Mouse (Mus musculus): ENCODE measurements around the gene Psme2.

The Psme2 gene

DNA sequence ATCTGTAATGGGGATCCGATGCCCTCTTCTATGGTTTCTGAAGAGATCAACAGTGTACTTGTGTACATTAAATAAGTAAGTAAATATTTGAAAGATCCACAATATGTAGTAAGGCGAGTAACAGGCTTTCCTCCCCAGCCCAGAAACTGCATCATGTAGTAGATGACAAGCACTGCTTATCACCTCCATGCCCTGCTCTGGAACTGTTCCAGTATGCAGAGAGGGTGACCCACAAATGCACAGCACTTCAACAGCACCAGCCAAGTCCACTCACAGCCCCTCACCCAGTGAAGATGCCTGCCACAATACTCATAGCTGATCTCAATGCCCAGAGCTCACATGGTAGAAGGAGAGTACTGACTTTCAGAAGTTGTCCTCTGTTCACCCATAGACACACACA is 20.3 kb downstream of the Psme2 start:
- CTCF ChIA-PET = no interaction called here

DNA sequence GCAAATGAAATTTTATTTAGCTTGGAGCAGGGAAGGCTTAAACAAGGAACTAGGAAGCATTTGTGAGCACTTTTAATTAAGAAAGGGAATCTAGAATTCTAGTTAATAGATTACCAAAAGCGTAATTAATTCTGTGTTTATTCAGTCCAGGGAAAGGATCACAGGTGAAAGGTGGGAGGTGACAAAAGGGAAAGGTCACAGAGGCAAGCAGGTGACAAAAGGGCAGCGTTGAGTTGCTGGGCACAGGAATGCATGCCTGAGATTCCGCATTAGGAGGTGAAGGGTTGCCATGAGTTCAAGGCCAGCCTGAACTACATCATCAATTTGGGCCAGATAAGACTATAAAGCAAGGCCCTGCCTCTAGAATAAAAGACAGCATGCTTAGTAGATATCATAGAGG is 23.4 kb downstream of the Psme2 start:
- CTCF ChIA-PET = no interaction called here

DNA sequence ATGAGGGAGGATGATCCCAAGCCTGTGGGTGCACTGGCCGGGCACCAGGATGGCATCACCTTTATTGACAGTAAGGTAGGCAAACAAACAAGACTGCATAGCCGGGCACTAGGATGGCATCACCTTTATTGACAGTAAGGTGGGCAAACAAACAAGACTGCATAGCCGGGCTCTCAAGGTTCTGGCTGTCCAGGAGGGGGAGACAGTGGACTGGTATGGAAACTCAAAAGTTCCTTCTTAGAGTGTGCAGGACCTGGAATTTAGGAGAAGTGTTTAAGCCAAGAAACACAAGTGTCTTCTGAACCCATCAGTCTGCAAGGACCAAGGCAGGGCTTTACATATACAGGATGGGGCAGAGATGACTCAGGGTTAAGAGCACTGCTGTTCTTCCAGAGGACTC is 25.2 kb downstream of the Psme2 start:
- CTCF ChIA-PET = no interaction called here

DNA sequence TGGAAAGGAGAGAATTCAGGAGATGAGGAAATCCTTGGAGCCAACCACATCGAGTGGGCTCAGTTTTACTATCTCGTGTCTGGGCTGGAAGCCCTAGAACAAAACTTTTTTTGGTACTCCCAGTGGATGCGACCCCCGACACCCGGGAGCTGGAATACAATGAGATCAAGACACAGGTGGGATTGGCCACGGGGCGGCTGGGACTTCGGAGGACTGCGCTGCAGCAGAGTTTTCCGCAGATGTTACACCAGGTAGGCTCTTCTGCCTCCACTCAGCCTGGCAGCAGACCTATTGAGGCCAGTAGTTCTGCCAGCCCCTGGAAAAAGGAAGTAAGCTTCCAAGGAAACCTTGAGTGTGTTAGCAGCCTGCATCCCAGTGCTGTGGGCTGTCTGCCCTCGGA is 27.7 kb downstream of the Psme2 start:
- CTCF ChIA-PET = no interaction called here

DNA sequence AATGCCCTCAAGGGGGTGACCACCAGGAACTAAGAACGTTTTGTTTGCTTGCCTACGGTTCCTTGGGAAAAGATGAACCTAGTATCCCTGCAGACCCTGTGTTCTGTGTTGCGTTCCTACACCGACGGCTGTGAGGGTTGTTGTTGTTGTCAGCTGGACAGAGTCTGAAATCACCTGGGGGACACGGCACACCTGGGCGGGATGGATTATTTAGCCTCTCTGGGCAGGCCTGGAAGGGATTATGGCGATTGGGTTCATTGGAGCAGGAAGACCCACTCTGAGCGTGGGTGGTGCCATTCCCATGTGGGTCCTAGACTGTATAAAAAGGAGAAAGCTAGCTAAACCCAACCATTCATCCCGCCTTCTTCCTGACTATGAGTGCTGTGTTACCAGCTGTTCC is 29.1 kb downstream of the Psme2 start:
- CTCF ChIA-PET = interaction anchor here (0.5 kb wide), 1 partner anchor 10 kb away, joined by 18 read pairs; no protein-coding TSS in a partner anchor

DNA sequence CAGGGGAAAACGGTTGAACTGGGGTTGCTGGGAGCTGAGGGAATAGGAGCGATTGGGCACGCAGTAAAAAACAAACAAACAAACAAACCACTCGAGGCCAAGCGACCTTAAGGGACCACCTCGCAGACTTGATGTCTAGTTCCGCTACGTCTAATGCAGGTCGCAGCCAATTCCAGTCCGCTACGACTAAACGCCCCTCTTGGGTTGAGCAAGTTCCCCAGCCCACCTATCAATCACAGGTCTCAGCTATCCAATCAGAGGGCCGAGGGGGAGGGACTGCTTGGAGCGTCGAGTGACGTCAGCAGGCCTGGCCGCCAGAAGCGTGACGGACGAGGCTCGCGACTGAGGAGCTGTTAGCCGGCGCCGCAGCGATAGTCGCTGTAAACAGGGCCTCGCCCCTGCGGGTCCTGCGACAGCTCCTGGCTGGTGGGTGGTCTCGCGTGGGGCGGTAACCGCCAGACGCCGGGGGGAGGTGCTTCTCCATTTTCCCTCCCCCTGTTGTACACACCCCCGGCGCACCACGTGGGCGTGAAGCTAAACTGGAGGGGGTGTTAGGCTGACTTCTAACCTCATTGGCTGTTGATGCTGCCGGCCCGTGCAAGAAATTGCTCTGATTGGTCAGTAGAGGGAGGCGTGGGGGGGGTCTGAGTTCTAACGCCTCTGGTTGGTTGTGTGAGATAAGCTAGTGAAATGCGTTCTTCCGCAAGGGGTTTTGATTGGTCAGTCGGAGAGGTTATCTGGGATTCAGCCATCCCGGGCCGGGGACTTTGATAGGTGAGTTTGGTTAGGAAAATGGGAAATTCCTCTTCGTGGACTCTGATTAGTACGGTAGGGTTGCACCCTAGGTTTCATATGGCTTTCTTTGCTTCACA is 30.5 kb downstream of the Psme2 start, which contains the start of gene A730061H03Rik:
TSS of gene A730061H03Rik (minus strand) at position 205 of the 872 bp plus-strand sequence.
- CTCF ChIA-PET = interaction anchor here (0.7 kb wide), 1 partner anchor 25 kb away, joined by 3 read pairs; the partner anchor contains the start of gene Emc9

DNA sequence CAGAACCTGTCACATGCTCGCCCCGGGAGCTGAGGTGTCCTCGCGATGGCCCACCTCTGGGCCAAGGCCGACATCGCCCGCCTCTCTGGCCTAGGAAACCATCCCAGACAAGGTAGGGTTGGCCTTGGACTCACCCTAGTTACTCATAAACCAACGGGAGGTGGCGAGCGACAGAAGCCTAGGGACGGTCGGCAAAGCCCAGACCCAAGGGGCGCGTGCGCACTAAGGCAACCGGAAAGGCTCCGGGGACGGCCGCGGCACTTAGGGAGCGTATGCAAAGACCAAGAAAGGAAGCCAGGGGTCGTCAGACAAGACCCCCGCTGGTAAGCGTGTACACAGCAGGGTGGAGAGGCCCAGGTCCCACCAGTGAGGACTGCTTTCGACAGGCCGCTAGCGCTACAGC is 31.1 kb downstream of the Psme2 start, which contains the start of gene Dcaf11:
TSS of gene Dcaf11 (plus strand) at position 208 of the 403 bp plus-strand sequence.
- CTCF ChIA-PET = no interaction called here

DNA sequence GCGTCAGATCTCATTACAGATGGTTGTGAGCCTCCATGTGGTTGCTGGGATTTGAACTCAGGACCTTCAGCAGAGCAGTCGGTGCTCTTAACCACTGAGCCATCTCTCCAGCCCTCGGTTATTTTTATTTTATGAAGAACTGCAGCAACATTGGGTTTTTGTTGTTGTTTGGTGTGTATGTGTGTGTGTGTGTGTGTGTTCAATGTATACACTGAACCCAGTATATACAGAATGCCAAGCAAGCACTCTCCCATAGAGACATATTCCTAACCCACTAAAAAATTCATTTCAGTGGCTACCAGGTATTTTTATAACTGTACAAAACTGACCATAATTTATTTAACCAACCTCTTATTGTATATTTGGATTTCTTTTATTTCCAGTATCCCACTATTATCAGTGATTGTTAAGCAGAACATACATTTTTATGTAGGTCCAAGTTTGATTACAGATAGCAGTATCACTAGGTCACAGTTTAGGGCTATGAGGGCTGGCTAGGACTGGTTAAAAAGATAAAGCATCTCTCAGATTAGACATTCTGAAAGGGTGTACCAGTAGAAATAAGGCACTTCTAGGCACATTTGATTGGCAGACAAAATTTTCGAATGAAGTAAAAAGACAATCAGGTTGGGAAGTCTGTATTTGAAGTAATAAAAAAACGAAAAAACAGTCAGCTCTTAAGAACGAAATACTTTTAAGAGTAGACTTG is 32.0 kb downstream of the Psme2 start:
- CTCF ChIA-PET = interaction anchor here (0.7 kb wide), 1 partner anchor 189 kb away, joined by 4 read pairs; no protein-coding TSS in a partner anchor

DNA sequence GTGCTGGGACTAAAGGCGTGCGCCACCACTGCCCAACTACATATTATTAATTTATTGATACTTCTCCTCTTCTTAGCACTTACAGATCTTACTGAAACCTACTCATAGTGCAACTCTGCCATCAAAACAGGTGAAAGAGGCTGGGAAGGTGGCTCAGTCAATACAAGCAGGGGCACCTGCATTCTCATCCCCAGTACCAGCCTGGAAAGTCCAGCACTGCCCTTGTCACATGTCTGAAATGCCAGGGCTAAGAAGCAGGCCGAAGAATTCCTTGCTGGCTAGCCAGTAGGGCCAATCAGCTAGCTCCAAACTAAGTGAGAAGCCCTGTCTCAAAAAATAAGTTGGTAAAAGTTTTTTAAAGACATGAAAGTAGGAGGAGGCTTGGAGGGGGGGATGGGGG is 33.3 kb downstream of the Psme2 start:
- CTCF ChIA-PET = interaction anchor here (0.7 to 0.9 kb wide), 4 partner anchors 22 to 62 kb away, joined by 3 to 4 read pairs (median 3); no protein-coding TSS in a partner anchor

DNA sequence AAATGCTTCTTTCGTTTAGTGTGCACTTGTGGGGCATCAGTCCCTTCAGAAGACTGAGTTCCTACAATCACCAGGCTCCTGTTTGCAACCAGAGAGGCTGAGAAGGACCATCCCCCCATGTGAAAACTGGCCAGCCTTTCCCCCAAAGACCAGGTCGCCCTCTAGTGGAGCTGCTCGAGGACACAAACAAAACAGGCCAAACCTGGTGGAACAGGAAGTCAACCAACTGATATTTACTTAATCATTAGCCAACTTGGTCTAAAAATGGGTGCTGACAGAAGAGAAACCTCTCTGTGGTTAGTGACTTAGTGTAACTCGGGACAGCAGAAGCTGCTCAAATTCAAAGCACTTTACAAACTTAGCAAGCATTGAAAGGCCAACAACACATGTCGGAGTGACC is 33.9 kb downstream of the Psme2 start:
- CTCF ChIA-PET = interaction anchor here (0.6 to 1.3 kb wide), 5 partner anchors 16 to 76 kb away, joined by 3 to 5 read pairs (median 4); no protein-coding TSS in a partner anchor

DNA sequence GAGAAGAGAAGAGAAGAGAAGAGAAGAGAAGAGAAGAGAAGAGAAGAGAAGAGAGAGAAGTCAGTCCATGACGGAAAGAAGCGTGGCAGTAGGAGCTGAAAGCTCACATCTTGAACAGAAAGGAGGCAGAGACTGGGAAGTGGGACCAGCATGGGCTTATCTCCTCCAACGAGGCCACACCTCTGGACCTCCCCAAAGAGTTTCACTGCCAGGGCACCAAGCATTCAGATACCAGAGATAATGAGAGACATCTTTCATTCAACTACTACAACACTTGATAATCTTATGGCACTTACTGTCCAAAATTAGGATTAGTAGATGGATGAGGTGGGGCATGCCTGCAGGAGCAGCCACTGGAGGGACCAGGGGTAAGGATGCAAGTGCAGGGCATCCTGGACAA is 35.1 kb downstream of the Psme2 start:
- CTCF ChIA-PET = interaction anchor here (0.5 to 1.3 kb wide), 5 partner anchors 14 to 396 kb away, joined by 3 to 7 read pairs (median 5); no protein-coding TSS in a partner anchor

DNA sequence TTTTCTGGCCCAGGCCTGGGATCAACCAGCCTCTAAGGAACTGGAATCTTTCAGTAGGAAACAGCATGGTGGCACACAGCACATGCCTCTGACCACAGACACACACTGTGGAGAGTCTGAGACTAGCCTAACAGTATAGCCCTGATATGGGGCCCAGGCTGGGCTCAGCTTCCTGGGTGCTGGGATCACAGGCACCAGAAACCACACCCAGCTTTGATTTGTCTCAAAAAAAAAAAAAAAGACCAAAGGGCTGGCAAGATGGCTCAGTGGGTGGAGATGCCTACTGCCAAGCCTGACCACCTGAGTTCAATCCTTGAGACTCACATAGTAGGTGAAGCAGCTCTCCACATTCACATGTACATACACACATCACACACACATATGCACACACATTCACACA is 36.3 kb downstream of the Psme2 start:
- CTCF ChIA-PET = interaction anchor here (0.6 kb wide), 1 partner anchor 33 kb away, joined by 6 read pairs; no protein-coding TSS in a partner anchor

DNA sequence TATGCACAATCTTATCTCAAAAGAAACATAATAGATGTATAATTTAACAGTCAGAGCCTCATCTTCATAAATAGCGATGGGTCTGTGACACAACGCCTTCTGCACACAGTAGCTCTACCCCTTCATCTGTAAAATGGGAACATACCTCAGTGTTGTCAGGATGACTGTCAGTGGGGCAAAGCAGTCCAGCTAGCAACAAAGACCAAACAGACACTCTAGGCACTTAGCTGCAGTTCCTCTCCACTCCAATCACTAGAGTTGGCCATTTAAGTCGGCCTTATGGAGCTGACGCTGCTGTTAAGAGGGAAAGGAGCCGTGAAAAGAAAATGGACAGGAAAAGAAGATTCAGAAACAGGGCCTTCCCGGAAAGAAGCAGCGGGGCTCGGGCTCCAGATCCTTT is 39.1 kb downstream of the Psme2 start:
- CTCF ChIA-PET = no interaction called here

DNA sequence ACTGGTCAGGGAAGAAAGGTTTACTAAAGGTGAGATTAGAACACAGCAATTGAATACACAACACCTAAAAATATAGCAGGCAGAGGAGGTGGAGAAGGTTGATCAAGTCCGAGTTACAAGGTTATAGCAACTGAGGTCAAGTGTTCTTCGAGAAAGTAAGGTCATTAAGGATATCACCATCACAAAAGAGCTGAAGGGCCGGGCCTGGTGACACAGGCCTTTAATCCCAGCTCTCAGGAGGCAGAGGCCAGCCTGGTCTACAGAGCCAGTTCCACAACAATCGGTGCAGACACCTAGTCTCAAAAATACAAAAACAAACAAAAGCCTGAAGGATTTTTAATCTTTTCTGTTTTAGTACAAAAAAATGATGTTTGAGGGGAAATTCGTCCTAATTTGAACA is 39.6 kb downstream of the Psme2 start:
- CTCF ChIA-PET = no interaction called here

DNA sequence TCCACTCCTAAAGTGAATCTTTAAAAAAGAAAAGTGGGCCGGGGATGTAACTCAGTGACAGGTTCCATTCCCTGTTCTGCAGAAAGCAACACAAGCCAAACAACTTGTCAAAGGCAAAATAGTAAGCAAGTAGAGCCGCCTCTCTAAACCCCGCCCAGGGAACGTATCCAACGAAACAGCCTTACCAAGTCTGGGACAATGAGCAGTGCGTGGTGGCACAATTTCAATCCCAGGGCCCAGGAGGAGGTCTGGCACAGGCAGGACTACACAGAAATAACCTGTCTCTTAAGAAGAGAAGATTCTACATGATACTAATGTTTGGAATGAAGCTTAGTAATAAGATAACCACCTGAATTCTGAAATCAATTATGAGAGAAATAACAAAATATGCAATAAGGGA is 40.7 kb downstream of the Psme2 start:
- CTCF ChIA-PET = no interaction called here

DNA sequence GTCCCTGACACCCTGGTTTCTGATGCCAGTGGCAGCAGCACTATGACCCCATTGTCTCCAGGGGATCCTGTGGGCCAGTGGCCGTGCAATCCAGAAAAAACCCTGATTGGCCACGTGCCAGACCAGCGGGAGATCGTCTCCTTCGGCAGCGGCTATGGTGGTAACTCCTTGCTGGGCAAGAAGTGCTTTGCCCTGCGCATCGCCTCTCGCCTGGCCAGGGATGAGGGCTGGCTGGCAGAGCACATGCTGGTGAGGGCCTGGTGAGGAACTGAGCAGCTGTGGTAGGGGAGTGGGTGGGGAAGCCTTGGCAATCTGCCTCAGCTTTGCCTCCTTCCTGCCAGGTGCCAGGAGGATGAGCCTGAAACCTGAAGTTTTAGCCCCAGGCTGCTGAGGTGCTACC is 46.6 kb downstream of the Psme2 start:
- CTCF ChIA-PET = no interaction called here

DNA sequence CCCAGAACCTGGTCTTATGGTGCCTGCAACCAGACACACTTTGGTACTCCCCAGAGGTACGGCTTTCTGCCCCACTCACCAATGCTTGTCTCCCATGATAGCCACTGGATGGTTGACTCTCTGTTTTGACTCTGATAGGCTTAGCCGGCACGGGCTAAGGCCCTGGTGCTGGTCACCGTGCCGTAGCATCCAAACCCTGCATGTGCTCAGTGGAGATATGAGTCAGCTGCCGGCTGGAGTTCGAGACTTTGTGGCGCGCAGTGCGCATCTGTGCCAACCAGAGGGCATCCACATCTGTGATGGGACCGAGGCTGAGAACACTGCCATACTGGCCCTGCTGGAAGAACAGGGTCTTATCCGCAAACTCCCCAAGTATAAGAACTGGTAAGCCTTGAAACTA is 48.6 kb downstream of the Psme2 start:
- CTCF ChIA-PET = interaction anchor here (0.7 kb wide), 1 partner anchor 14 kb away, joined by 7 read pairs; no protein-coding TSS in a partner anchor

DNA sequence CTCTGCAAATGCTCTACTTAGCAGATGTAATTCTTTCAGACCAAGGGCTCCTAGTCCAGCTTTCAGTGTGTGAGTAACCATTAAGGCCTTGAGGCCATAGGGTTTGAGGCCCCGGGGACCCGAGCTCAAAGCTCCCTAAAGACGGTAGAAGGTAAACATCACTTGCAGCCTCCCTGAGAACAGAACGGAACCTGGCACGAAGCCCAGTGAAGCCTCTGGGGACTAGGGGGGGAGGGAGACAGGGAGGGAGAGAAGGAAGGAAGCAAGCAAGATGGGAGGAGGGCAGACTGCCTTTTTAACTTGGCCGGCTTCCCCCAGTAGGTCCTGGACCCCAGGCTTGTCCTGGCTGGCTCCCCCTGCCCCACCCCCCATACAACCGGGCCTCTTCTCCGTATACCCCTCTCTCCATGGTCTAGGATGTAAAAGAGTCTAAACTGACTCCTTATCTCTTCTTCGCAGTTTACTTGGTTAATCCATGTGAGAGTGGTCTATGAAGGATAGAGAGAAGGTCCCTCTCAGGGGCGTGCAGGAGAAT is 50.1 kb downstream of the Psme2 start:
- CTCF ChIA-PET = interaction anchor here (0.7 to 1.4 kb wide), 2 partner anchors 13 to 16 kb away, joined by 4 to 5 read pairs; no protein-coding TSS in a partner anchor

DNA sequence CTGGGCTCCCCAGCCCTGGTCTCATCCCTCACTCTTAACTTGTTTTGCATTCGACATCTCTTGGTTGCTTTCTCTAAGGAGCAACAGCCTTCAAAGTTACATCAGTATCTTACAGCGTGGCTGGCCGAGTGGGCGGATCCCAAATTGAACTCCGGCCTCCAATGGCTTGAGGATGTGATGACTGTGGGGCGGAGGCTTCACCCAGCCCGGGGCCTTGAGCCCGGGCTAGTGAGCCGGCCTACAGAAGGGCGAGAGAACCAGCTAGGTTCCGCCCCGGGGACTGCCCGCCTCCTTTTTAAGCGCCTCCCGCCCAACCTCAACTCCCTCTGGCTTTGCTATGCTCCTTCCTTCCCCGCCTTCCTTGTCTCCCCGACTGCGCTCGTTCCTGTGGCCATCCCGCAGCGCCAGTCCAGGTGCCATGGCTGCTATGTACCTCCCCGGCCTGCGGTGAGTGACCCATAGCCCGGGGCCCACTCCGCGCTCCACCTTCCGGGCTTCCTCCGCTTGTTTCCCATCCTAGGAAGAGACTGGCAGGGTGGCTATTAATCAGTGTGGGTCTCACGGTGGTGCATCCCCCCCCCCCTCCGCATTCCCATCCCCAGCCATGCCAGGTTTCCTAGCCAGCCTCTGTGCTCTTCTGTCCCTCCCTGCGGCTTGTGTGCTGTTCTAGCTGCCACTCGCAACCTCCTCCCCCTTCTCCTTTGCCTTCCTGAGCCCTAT is 50.7 kb downstream of the Psme2 start, which contains the start of gene Pck2:
TSS of gene Pck2 (plus strand) at position 200 of the 720 bp plus-strand sequence.
- CTCF ChIA-PET = interaction anchor here (0.6 to 1.4 kb wide), 3 partner anchors 13 to 60 kb away, joined by 4 to 7 read pairs (median 5); no protein-coding TSS in a partner anchor
